Mouse (Mus musculus) embryonic fibroblast, embryonic 13.5 days (primary cell): Measurements from ENCODE around the gene Hba-x. TPM values are rescaled to one million over a fixed set of nuclear protein-coding genes. Genes with fewer than 3 reads are reported as not detected.

ENCODE experiments used
- H3K27ac ChIP-seq: 2 replicates; pipeline ENCODE4 v1.5.1; 2012; ENCODE audit warnings: low read length, control low read depth, inconsistent platforms; ENCODE audit not compliant: insufficient read depth
- H3K4me1 ChIP-seq: 2 replicates; pipeline ENCODE4 v1.6.1; 2011; ENCODE audit warnings: low read length; ENCODE audit not compliant: control insufficient read depth, insufficient read depth
- H3K4me3 ChIP-seq: 2 replicates; pipeline ENCODE4 v1.5.1; 2011; ENCODE audit warnings: mild to moderate bottlenecking, control low read depth, low read length; ENCODE audit not compliant: insufficient read depth
- CTCF ChIP-seq: IDR thresholded peaks from 2 replicates; pipeline ENCODE4 v1.5.1; 2011; ENCODE audit warnings: mild to moderate bottlenecking, control low read depth, low read length, moderate library complexity, borderline replicate concordance; ENCODE audit not compliant: insufficient read depth
- POLR2A ChIP-seq: IDR thresholded peaks from 2 replicates; pipeline ENCODE4 v1.6.1; 2011; ENCODE audit warnings: low read depth, mild to moderate bottlenecking, control low read depth, low read length, moderate library complexity
- polyA plus RNA-seq: library from polyadenylated mRNA; stranded (reverse); fragments of >200 nt; gene quantifications from 2 replicates; pipeline ENCODE4 v1.2.4, GENCODE M21; 2011; ENCODE audit warnings: low read depth; ENCODE audit not compliant: missing spikeins, insufficient read length

Gene Hba-x
- polyA plus RNA-seq, 1 experiment, result not detected

GRCm38 (mm10) chr11:32316009-32316408 is 39.8 kb downstream of the Hba-x start:
- TF ChIP-seq POLR2A, result no peak
- TF ChIP-seq CTCF, result no peak
- H3K4me1 ChIP-seq, result 0 out of 2 replicates have a peak, but pooled peaks cover 4% of the 10 kb centered on the region
- H3K27ac ChIP-seq, result no peak overlapping the region
- no peak overlapping the region for H3K4me3 ChIP-seq

GRCm38 (mm10) chr11:32320507-32321195 is 44.5 kb downstream of the Hba-x start:
- TF ChIP-seq CTCF, result no peak
- no peak for TF ChIP-seq POLR2A
- Histone ChIP-seq H3K27ac (no peak overlapping the region), H3K4me1 (0 out of 2 replicates have a peak, but pooled peaks cover 4% of the 10 kb centered on the region), H3K4me3 (no peak overlapping the region)

- H3K4me3 ChIP-seq, result no peak overlapping the region
- H3K27ac ChIP-seq, result no peak overlapping the region
- TF ChIP-seq POLR2A (no peak), CTCF (0 out of 2 replicates have a peak, but pooled peaks have one; percentile 10)
- 0 out of 2 replicates have a peak, but pooled peaks cover 4% of the 10 kb centered on the region for H3K4me1 ChIP-seq
These were observed 45.0 kb downstream of the Hba-x start for GRCm38 (mm10) chr11:32321196-32321565.

- H3K4me3 ChIP-seq, result no peak overlapping the region
- H3K27ac ChIP-seq, result no peak overlapping the region
- H3K4me1 ChIP-seq, result 0 out of 2 replicates have a peak, but pooled peaks cover 4% of the 10 kb centered on the region
- peak; percentile 75 for TF ChIP-seq CTCF
- no peak for TF ChIP-seq POLR2A
These were observed 48.4 kb downstream of the Hba-x start for GRCm38 (mm10) chr11:32324609-32325008.

Other genes with a start within 250 kb of the Hba-x start
- gene Il9r, start 76.1 kb upstream of the Hba-x start, polyA plus RNA-seq, result not detected in 2 replicates
- gene Snrnp25, start 71.0 kb upstream of the Hba-x start, polyA plus RNA-seq, result 20.4 and 21.6 TPM in 2 replicates
- gene Rhbdf1, start 54.1 kb upstream of the Hba-x start, polyA plus RNA-seq, result 45.9 and 49.1 TPM in 2 replicates
- gene Mpg, start 49.9 kb upstream of the Hba-x start, polyA plus RNA-seq, result 20.7 and 21.2 TPM in 2 replicates
- gene Nprl3, start 8.7 kb upstream of the Hba-x start, polyA plus RNA-seq, result 43.1 and 49.4 TPM in 2 replicates
- gene Hba-a1, start 7.1 kb downstream of the Hba-x start, polyA plus RNA-seq, result not detected in 2 replicates
- gene Hbq1b, start 10.6 kb downstream of the Hba-x start, polyA plus RNA-seq, result not detected in 2 replicates
- not detected in 2 replicates for gene Hba-a2, start 20.1 kb downstream of the Hba-x start, polyA plus RNA-seq
- gene Hbq1a, start 23.7 kb downstream of the Hba-x start, polyA plus RNA-seq, result not detected in 2 replicates
- 53.6 and 58.8 TPM in 2 replicates for gene Sh3pxd2b, start 71.4 kb downstream of the Hba-x start, polyA plus RNA-seq
- 37.1 and 47.0 TPM in 2 replicates for gene Ubtd2, start 179.0 kb downstream of the Hba-x start, polyA plus RNA-seq